Mouse (Mus musculus): ENCODE results near the gene Smo.

Gene Smo

DNA sequence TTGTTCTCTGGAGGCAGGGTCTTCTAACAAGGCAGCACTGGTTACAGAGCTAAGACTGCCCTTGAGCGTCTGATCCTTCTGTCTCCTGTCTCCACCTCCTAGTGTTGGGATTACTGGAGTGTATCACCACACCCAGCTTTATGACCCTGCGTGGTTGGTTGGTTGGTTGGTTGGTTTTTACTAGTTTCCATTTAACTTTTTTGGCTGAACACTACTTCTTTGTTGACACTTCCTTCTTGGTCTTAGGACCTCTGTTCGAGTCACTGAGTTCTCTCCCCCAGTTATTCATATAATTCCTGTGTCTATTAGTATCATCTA, 41.9 kb downstream of the Smo start:
- no peak for DNase-seq

GRCm38 (mm10) chr6:29780082-29780481, 44.8 kb downstream of the Smo start:
- DNase-seq: no peak

DNA sequence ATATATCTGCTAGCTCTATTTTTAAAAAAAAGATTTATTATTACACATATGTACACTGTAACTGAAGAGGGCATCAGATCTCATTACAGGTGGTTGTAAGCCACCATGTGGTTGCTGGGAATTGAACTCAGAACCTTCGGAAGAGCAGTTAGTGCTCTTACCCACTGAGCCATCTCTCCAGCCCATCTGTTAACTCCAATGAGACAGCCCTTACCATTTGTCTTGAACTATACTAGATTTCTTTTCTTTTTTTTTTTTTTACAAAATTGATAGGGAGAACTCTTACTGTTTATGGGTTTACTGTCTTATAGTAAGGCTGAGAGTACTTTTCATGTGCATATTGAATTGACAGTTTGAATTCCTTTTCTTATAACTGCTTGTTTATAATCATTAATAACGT, 45.3 kb downstream of the Smo start:
- DNase-seq: no peak

DNA sequence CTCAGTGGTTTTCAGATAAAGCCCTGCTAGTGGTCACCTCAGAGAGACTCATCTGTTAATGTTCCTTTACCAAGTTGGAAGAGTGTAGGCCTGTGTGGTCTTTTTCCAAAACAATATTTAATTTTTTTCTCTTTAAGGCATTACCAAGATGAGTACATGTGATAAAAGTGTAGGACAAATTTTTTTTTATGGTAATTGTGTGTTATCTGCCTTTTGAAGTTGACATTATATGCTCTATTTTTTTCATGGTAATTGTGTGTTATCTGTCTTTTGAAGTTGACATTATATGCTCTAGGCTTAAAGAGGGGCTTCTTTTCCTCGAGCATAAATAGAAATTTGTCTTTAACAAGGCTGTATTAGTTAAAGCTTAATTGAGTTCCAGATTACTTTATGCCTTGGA, 46.9 kb downstream of the Smo start:
- DNase-seq: no peak

DNA sequence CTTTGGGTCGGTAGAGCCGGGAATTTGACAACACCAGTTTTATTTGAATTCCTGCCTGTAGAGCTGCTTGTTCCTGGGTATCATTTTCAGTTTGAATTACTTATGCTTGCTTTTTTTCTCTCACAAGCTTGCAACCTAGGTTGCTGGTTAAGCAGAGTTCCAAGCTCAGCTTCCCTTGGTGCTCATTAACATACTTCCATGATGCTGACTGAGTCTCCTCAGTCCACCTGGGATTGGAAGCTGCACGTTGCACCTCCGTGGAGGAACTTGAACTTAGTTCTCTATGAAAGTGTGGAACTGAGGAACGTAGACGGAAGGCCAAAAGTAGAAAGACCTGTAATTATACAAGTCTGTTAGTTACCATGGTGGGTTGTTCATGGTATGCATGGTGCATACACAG, 48.7 kb downstream of the Smo start:
- DNase-seq: no peak

DNA sequence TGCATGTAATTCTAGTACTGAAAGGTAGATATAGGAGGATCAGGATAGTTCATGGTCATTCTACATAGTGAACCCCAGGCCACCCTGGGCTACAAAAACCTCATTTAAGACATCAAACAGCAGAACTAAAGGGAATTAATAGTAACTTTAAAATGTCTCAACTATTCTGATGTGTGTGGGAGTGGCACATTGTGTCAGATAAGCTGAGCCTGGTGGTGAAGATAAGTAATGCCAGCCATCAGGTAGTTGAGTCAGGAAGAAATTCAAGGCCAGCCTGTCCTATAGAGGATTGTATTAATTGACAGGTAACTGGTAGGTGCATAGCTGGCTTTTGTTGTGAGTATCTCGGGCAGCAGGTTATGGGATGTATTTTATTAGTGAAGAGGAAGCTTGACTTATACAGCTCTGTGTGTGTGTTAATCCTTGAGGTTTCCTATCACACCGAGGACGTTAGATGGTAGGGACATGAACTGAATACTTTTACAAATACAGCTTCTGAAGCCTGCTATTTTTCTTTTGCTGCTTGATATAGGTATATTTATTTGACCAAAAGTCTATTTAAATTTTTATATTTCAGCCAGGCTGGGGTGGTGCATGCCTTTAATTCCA, 49.2 kb downstream of the Smo start:
- no peak for DNase-seq

DNA sequence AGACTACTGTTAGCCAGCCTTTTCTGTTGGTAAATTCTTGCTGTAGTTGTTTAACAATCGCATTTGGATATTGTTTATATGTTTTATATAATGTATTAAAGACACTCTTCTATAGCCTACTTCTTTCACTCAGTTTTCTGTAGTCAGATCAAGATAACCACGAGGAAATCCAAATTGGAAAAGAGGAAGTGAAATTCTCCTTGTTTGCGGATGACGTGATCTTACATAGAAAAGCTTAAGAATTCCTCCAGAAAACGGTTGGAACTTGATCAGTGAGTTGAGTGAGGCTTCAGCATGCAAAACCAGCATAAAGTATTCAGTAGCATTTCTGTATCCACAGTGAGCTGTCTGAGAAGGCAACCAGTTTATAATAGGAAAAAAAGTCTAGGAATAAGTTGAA, 50.5 kb downstream of the Smo start:
- no peak for DNase-seq

- no peak for DNase-seq
Observed at GRCm38 (mm10) chr6:29788779-29789350, 53.6 kb downstream of the Smo start.

DNA sequence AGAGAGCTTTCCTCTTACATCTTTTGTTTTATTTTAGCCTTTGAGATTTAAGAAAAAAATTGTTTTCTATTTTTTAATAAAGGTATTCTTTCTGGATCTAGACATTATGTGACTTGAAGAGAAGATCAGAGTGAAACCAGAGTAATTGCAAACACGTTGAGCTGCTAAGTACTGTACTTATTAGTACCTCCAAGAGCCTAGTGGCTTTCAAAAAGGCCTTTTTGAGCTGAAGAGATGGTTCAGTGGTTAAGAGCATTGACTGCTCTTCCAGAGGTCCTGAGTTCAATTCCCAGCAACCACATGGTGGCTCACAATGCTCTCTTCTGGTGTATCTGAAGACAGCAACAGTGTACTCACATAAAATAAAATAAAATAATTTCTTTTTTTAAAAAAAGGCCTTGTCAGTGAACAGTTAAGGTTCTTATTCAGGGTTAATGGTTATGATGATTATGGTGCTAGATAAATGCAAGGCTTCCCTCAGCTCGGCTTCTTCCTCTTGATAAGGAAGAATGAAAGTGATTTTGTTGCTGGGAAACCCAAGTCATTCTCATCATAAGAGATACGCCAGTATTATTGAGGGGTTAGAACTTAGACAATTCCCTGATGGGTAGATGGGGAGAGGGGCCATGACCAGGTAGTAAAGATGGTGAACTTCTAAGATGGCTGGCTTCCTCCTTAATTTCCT, 54.9 kb downstream of the Smo start:
- DNase-seq: no peak

DNA sequence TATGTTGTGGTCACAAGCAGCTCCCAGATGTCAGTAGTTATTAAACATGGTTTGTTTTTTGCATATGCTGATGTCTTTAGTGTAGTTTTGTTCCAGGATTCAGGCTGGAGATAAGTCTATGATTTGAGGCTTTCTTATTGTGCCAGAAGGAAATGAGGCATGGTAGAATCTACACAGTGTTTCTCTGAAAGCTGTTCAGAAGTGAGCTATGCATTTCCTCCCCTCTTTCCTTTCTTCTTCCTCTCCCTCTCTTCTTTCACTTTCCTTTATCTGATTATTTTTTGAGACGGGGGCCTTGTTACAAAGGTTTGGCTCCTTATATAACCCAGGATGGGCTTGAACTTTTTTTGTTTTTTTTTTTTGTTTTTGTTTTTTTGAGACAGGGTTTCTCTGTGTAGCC, 58.2 kb downstream of the Smo start:
- no peak for DNase-seq

- DNase-seq: no peak
Observed at GRCm38 (mm10) chr6:29794582-29794981, 59.3 kb downstream of the Smo start.

- no peak for DNase-seq
Observed at GRCm38 (mm10) chr6:29802979-29803378, 67.7 kb downstream of the Smo start.

- DNase-seq: no peak
Observed at GRCm38 (mm10) chr6:29804006-29804405, 68.7 kb downstream of the Smo start.

GRCm38 (mm10) chr6:29805381-29805780, 70.1 kb downstream of the Smo start:
- DNase-seq: no peak

Data from kidney, postnatal 4 days (tissue).